Mouse (Mus musculus) frontal cortex, postnatal 25 days (tissue): ENCODE results near the gene Smap1.
"Not testable (repeated sequence)": the region's sequence is repeated elsewhere in the genome, so short reads cannot be mapped to it uniquely, and the experiment has no call there.

Experiments
- DNase-seq, 2 experiments: peaks; one replicate each; pipeline ENCODE4 v3.0.0; 2022; ENCODE audit warnings: low spot score in 2 of 2

The Smap1 gene

DNA sequence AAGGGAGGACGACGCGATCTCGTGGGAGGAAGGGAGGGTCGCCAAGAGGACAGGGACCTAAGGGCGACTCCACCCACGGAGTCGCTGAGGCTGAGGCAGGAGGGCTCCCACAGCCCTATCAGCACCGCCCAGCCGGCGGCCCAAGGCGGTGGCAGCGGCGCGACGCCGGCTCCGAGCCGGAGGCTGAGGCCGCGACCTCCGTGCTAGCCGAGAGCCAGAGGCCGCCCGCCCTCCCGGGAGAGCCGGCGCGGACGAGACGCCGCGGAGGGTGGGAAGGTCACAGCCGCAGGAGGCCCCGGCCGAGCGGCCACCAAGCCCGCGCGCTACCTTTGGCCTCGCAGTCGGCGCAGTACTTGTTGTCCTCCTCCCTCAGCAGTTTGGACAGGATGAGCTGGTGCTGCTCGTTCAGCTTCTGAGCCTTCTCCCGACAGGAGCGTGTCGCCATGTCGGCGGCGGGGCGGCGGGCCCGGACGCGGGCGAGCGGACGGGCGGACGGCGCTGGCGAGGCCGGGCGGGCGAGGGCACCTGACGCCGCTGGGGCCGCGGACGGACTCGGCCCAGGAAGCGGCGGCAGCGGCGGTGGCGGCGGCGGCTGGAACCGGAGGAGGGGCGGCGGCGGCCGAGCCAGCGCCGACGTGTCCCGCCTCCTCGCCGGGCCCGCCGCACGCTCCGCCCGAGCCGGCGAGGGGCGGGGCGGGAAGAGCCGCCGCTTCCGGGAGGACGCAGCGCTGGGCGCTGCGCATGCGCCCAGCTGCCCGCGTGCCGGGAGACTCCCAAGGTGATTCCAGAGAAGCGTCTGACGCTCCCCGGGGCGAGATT lies at the start of gene Smap1:
TSS of gene Smap1 (minus strand) at position 607 of the 819 bp plus-strand sequence.
- DNase-seq, result peak; percentile 50 to 67

DNA sequence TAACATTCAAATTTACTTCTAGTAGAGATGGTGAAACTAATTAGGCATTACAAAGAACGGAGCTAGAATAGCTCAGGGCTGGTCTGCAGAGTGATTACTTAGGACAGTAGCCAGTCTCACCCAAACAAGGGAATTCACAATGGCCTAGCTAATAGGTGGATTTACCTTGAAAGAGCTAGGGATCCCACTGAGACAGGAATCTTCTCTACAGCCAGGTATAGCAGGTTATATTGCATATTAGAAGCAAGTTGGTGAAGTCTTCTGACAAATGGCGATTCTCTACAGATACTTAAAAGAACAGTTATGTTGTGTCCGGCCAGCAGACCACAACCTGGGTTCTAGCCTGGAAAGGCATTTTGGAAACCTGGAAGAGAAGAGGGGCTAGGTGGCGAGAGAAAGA lies 49.0 kb upstream of the Smap1 start:
- not testable (repeated sequence) for DNase-seq

GRCm38 (mm10) chr1:23968027-23968725 lies 46.1 kb upstream of the Smap1 start:
- DNase-seq, result no peak

GRCm38 (mm10) chr1:23966226-23966625 lies 44.1 kb upstream of the Smap1 start:
- no peak for DNase-seq

- DNase-seq, result no peak
Observed at GRCm38 (mm10) chr1:23959415-23959732, 37.3 kb upstream of the Smap1 start.

GRCm38 (mm10) chr1:23958668-23959414 lies 36.7 kb upstream of the Smap1 start:
- no peak for DNase-seq

DNA sequence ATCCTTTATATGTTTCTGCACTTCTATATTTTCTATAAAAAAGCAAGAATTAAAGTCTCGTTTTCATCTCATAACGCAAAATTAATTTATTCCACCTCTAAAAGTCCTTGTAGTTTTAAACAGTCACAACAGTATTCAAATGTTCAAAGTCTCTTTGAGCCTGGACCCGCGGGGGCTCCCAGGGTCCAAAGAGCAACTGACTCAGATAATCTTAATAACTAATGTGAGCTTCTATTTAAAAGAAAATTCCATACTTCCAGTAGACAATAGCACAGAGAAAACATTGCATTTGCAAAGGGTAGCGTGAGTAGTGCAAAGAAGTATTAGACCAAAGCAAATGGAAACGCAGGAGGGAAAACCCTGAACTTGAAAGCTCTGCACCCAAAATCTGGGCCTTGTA lies 36.0 kb upstream of the Smap1 start:
- no peak for DNase-seq

DNA sequence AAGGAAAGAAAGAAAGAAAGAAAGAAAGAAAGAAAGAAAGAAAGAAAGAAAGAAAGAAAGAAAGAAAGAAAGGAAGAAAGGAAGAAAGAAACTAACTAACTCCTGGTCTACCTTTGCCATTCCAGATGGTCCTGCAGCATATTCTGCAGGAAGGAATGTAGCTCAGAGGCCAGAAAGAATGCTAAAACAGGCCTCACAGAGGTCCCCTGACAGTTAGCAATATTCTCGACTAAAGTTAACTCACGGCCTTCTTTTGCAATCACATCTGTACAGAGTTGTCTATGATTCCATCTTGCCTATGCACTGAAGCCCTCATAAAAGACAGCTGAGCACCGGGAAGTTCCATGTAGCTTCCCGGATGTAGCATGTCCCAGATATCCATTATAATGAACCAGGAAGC lies 33.4 kb upstream of the Smap1 start:
- DNase-seq, result no peak

DNA sequence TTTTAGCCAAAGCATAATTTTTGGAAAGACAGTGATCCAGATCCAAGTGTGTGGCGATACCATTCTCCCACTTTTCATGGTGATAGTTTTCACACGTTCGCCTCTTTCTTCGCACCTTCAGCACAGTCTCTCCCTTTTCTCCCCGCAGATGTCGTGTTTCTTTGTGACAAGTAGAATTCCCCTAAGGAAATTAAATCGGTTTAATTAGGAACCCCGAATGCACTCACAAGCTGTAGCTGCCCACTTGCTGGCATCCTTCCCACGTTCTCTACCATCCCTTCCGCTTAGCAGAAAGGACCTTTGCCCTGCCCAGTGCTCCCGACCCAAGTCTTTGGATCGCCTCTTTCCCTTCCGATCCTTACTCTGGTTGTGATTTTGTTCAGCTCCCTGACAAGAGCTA lies 31.8 kb upstream of the Smap1 start:
- DNase-seq, result peak; percentile 19 to 31

DNA sequence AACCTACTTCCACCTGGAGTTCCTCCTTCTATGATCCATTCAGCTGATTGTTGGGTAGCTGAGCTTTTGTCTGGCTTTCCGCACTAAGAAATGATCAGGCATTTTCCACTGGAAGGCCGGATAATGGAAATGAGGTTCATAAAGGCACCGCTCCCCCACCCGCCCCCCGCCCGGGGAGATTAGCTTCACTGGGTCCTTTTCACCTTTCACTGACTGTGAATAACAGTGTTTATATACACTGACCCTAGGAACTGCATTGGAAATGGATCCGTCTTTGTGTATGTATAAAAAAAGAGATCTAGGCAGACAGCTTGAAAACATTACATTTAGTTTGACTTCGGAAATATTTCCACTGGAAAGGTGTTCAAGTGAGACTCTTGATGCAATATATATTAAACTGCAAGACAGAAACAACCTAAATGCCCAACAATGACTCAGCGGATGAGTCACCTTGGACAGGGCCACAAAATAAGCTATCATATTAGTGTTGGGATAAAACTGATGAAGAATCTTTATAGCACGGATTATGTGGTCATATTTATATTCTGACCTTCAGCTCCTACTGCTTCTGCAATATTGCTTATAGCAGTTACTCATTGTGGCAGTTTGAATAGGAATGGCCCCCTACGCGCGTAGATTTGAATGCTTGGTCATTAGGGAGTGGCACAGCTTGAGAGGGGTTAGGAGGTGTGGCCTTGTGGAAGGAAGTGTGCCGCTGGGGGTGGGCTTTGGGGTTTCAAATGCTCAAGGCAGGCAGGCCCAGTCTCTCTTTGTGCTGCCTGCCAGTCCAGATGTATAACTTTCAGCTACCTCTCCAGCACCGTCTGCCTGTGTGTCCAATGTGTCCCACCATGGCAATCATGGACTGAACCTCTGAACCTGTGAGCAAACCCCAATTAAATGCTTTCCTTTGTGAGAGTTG lies 26.9 kb upstream of the Smap1 start:
- no peak for DNase-seq

- no peak for DNase-seq
Observed at GRCm38 (mm10) chr1:23948290-23948689, 26.2 kb upstream of the Smap1 start.

DNA sequence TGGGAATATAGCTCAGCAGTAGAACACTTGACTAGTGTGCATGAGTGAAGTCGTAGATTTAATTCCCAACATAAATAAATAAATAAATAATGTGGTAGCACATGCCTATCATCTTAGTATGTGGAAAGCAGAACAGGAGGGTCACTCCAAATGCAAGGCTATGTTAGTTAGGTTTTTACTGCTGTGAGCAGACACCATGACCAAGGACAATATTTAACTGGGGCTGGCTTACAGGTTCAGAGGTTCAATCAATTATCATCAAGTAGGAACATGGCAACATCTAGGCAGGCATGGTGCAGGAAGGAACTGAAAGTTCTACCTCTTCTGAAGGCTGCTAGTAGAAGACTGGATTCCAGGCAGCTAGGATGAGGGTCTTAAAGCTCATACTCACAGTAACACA lies 22.0 kb upstream of the Smap1 start:
- no peak for DNase-seq

- no peak for DNase-seq
Observed at GRCm38 (mm10) chr1:23943146-23943940, 21.2 kb upstream of the Smap1 start.

DNA sequence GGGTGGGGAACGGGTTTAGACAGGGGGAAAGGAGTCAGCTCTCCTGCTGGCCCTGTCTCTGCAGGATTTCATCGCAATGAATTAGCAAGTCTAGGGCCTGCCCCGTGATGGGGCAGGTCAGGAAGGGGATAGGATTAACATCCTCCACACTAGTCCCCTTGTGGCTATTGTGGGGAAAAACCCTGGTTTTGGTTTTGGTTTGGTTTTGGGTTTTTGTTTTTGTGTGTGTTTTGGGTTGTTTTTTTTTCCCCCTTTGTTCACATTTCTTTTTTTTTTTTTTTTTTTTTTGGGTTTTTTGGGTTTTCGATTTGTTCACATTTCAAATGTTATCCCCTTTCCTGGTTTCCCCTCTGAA lies 13.3 kb upstream of the Smap1 start:
- no peak for DNase-seq

DNA sequence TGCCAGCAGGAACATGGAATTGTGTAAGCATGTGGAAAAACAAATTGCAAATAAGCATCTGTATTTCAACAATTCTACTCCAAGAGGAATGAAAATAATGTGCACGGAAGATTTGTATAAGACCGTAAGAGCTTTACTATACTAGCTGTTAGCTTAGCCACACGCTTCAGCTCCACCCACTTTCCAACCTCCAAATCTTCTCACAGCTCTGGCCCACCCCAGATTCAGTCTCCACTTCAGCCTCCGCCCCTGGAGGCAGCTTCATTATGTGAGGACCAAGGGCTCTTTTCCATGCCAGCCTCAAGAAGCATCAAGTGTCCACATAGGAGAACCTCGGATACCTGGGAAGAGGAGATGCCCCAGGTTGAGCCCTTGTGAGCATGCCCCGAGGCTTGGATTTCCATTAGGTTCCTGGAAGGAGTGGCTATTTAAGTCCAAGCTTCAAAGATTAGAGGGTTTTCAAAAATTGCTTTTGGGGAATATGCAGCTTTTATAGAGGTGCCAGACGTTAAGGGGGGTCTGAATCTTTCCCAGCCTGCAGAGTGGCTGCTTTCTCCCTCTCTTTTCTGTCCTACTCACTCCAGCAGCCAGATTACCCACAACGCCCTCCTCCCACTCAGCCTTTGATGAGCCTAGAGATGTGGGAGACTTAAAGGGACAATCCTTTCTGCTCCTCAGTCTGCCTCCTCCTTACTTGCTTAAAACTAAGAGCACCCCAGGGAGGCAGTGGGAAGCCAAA lies 12.7 kb upstream of the Smap1 start:
- no peak for DNase-seq

GRCm38 (mm10) chr1:23929410-23929809 lies 7.3 kb upstream of the Smap1 start:
- no peak for DNase-seq

DNA sequence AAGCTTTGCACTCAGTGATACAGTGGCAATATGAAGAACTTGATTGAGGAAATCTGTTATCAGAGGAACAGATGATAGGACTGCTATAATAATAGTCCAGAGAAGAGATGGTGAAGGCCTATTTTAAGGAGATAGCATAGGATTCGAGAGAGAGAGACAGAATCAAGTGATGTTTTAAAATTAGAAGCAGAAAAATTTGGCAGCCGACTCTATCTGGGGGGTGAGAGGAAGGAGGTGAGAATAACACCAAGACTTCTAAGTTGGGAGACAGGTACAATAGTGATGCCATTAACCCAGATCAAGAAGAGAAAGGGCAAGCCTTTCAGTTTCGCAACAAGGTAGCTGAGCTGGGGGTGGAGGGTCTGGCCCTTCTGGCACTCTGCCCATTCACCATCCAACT lies 6.3 kb upstream of the Smap1 start:
- DNase-seq, result no peak

GRCm38 (mm10) chr1:23923779-23924708 lies 1.9 kb upstream of the Smap1 start:
- DNase-seq, result no peak

- DNase-seq, result no peak
Observed at GRCm38 (mm10) chr1:23922530-23922884, 390 bp upstream of the Smap1 start.
